Mouse (Mus musculus) thymus, adult 2 months (tissue): Measurements from ENCODE around the gene Nr2c1.

Experiments
- CTCF ChIP-seq: fragments of 200-500 bp; IDR thresholded peaks from 2 replicates; pipeline ENCODE4 v1.5.1; 2012; ENCODE audit warnings: mild to moderate bottlenecking, control low read depth, low read length, moderate library complexity, borderline replicate concordance; ENCODE audit not compliant: control insufficient read depth, poor library complexity, insufficient read depth; ENCODE audit errors: extremely low read depth
- POLR2A ChIP-seq: fragments of 200-500 bp; IDR thresholded peaks from 2 replicates; pipeline ENCODE4 v1.6.1; 2012; ENCODE audit warnings: mild to moderate bottlenecking, low read length, control low read depth, moderate library complexity; ENCODE audit not compliant: control insufficient read depth, poor library complexity, insufficient read depth; ENCODE audit errors: extremely low read depth

DNA sequence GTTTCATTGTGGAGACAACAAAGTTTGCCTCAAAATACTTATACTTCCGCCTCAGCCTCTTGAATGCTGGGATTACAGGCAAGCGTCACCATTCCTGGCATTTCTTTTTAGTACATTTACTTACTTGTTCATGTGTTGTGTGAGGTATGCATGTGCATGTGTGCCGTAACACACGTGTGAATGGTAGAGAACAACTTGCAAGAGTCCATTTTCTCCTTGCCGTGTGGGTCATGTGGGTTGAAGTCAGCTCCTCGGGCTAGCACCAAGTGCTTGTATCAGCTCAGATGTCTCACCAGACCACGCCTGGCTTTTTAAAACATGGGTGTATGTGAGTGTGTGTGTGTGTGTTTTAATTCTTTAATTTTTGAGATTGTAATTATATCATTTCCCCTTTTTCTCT is 40.2 kb upstream of the Nr2c1 start:
- no peak for TF ChIP-seq CTCF
- no peak for TF ChIP-seq POLR2A
